Mouse (Mus musculus) bone marrow macrophage, adult 2 months (primary cell): Measurements from ENCODE around the gene Egfl8.

Experiments
- CTCF ChIP-seq: IDR thresholded peaks from 2 replicates; pipeline ENCODE4 v1.5.1; 2012; ENCODE audit warnings: low read depth, mild to moderate bottlenecking, low read length, moderate library complexity
- POLR2A ChIP-seq: IDR thresholded peaks from 2 replicates; pipeline ENCODE4 v1.6.1; 2012; ENCODE audit warnings: mild to moderate bottlenecking, low read depth, low read length, borderline replicate concordance

- no peak for TF ChIP-seq POLR2A
- TF ChIP-seq CTCF: no peak
Measured at GRCm38 (mm10) chr17:34649106-34649864, 33.5 kb upstream of the Egfl8 start.
